Mouse (Mus musculus): ENCODE results near the gene Artn. TPM values are rescaled to one million over a fixed set of nuclear protein-coding genes. Genes with fewer than 3 reads are reported as not detected.

The Artn gene
- total RNA-seq, 2 experiments from 2014 or later, result 0.33 TPM; not detected in 1

GRCm38 (mm10) chr4:117889471-117889870, 40.1 kb downstream of the Artn start:
- DNase-seq, result no peak

GRCm38 (mm10) chr4:117887920-117888319, 41.6 kb downstream of the Artn start:
- DNase-seq, result no peak

- peak; percentile 95 for DNase-seq
Observed at GRCm38 (mm10) chr4:117887133-117887532, 42.4 kb downstream of the Artn start, which contains the start of gene Atp6v0b. Gene Atp6v0b (minus strand): TSS chr4:117887333.

GRCm38 (mm10) chr4:117886644-117887043, 42.9 kb downstream of the Artn start:
- peak; percentile 29 to 42 for DNase-seq

GRCm38 (mm10) chr4:117885994-117886393, 43.6 kb downstream of the Artn start:
- no peak for DNase-seq

- DNase-seq, result no peak
Observed at GRCm38 (mm10) chr4:117885093-117885492, 44.5 kb downstream of the Artn start.

GRCm38 (mm10) chr4:117884146-117884545, 45.4 kb downstream of the Artn start:
- no peak for DNase-seq

- DNase-seq, result peak; percentile 50 to 53
Observed at GRCm38 (mm10) chr4:117882701-117883691, 46.6 kb downstream of the Artn start, which contains the start of gene B4galt2. Gene B4galt2 (minus strand): TSS chr4:117883487.

GRCm38 (mm10) chr4:117878703-117879102, 50.9 kb downstream of the Artn start:
- DNase-seq, result no peak

- DNase-seq, result no peak
Observed at GRCm38 (mm10) chr4:117878301-117878700, 51.3 kb downstream of the Artn start.

Other genes with a start within 250 kb of the Artn start
- 10 to 100 TPM; 19.9 to 20.1 TPM for gene Dmap1, start 247.5 kb downstream of the Artn start, total RNA-seq (2021)
- not detected for gene Gm12845, start 205.4 kb downstream of the Artn start, total RNA-seq (2021)
- not detected for gene Klf17, start 164.1 kb downstream of the Artn start, total RNA-seq (2021)
- 1 to 10 TPM; 1.7 to 2.1 TPM for gene Slc6a9, start 95.3 kb downstream of the Artn start, total RNA-seq (2021)
- gene Ccdc24, start 57.2 kb downstream of the Artn start, total RNA-seq (2021), result under 1 TPM; 0.30 to 0.64 TPM
- 1 to 10 TPM; 4.0 to 4.4 TPM for gene B4galt2, start 46.3 kb downstream of the Artn start, total RNA-seq (2021)
- 100 to 1,000 TPM in 1 of 2 experiments, 10 to 100 TPM in 1; 96.3 to 121 TPM for gene Atp6v0b, start 42.4 kb downstream of the Artn start, total RNA-seq (2021)
- 1 to 10 TPM; 3.8 TPM for gene Dph2, start 37.7 kb downstream of the Artn start, total RNA-seq (2021)
- 10 to 100 TPM; 68.3 to 72.5 TPM for gene Ipo13, start 14.8 kb downstream of the Artn start, total RNA-seq (2021)
- gene St3gal3, start 205.2 kb upstream of the Artn start, total RNA-seq (2021), result 10 to 100 TPM; 55.9 to 57.6 TPM